Mouse (Mus musculus) skeletal muscle tissue, adult 2 months (tissue): ENCODE data around the gene Dnah6.

Experiments used
- DNase-seq: peaks from one replicate; pipeline ENCODE4 v3.0.0-alpha.2; 2012; ENCODE audit warnings: low read depth, low spot score

Gene Dnah6

GRCm38 (mm10) chr6:73143403-73143802, 78.0 kb downstream of the Dnah6 start:
- no peak for DNase-seq

- no peak for DNase-seq
These were observed 78.7 kb downstream of the Dnah6 start for GRCm38 (mm10) chr6:73142776-73143175.

DNA sequence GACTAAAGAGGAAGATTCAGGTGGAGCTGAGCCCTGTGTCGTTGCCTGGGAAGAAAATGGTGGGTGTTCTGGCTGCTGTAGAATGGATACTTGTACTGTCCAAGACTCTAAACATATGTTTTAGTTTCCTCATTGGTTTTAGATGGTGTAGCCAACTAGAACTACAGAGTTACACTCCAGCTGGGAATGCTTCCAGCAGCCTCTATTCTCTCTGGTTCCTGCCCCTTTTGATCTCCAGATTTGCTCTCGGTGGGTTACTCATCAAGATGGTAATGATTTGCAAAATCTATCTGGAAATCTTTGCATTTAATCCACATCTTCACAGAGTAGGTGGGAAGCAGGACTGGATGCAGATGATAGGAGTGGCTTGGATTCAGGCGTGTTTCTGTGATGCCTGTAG, 80.6 kb downstream of the Dnah6 start:
- no peak for DNase-seq

GRCm38 (mm10) chr6:73132784-73133183, 88.7 kb downstream of the Dnah6 start:
- DNase-seq: no peak

GRCm38 (mm10) chr6:73127594-73127993, 93.9 kb downstream of the Dnah6 start:
- no peak for DNase-seq

GRCm38 (mm10) chr6:73120348-73120747, 101.1 kb downstream of the Dnah6 start:
- no peak for DNase-seq

- DNase-seq: no peak
These were observed 107.6 kb downstream of the Dnah6 start for GRCm38 (mm10) chr6:73113898-73114297.

DNA sequence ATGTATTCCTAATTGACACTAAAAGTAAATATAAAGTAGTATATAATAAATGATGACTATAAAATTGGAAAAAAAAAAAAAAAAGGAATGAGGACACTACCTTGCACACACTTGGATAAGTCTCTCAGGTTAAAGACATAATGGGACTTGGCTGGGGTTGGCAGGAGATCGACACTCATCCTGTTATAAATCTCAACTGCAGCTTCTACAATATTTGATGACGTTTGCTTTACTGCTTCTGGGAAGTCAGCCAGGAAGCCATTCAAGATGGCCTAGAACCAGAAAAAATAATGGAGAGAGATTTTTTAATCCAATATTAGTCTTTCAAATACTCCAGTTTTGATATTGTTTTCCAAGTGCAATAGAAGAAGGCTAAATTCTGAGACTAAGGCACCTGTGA, 108.1 kb downstream of the Dnah6 start:
- DNase-seq: no peak

DNA sequence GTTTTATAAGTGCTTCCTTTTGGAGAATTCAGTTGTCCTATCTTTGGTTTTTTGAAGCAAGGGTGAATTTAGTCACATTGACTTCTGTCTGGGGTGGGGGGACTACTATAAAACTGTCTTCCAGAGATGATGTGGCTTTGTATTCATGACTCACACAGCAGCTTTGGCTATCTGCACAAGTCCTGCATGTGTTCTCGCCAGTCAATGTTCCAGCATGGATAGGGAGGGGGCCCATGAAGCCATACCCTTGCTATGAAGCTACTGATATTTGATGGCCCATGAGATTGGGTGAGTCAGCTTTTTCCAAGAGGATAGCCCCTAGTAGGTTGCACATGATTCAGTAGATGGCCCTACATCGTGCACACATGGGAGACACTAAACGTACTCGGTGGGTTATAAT, 128.3 kb downstream of the Dnah6 start:
- no peak for DNase-seq

DNA sequence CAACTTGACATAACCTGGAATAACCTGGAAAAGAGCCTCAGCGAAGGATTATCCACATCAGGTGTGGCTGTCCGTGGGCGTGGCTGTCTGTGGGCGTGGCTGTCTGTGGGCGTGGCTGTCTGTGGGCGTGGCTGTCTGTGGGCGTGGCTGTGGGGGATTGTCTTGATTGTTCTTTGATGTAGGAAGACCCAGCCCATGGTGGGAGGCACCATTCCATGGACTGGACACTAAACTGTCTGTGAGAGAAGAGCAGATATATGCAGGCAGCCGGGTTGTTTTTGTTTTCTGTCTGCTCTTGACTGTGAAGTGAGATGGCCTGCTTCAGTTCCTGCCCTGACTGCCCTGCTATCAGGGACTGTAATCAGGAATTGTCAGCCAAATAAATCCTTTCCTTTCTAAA, 130.6 kb downstream of the Dnah6 start:
- DNase-seq: no peak

GRCm38 (mm10) chr6:73082571-73082970, 138.9 kb downstream of the Dnah6 start:
- no peak for DNase-seq

DNA sequence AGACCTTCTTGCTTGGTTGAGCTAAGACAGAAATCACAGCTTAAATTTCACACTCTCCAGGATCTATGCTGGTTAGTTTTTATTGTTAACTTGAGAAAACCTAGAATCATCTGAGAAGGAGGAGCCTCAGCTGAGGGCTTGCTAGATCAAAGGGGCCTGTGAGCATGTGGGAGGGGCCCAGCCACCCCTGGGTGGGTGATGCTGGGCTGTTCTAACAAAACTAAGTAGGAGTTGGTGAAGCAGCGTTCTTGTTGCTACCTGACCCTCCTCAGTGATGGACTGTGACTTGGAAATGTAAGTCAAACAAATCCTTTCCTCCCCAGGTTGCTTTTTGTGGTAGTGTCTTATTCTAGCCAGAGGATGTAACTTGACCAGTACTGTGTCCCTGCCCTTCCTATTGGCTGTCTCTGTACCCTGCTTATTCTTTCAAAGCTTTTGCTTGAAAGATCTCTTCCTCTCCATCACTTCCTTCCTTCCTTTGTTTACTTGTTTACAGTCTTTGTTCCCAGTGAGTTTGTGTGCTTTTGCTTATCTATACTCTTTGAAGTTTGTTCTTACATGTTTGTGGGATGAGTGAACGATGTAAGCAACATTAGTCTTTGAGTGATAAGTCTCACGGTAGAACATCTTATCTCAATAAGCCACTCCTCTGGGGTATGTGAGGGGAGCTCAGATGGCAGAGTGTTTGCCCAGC, 149.2 kb downstream of the Dnah6 start:
- no peak for DNase-seq

DNA sequence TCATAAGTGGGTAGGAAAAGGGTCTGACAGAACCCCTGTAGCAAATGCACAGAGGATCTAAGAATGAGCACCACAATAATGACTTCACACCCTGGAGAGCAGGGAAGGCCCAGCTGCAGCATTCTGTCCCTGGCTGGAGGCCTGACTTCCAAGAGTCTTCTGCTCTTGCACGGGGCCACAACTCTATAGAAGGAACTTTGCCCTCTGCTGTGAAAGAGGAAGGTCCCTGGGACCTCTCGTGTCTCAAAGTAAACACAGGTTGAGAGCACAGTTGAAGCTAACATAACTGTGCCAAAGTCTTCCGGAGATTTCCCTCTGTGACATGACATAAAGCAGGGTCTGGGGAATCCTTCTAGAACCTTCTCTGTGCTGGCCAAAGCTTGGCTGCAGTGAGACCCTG, 150.2 kb downstream of the Dnah6 start:
- DNase-seq: no peak

DNA sequence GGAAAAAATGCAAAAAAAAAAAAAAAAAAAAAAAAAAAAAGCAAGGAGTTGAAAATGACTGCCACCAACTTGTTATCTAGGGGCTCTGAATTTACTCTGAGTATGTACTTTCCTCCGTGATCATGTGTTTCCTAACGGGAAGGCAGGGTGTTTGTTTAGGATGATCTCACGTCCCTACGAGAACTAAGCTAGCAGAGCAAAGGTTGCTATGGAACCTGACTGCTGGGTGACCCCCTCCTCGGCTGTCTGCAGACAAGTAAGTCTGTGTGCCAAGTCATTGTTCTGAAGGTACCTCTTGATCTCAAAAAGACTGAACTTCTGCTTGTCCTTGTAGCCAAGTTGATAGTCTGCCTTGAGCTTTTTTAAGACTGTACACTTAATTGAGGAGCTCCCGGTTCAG, 150.8 kb downstream of the Dnah6 start:
- DNase-seq: peak; percentile 8

- no peak for DNase-seq
These were observed 156.9 kb downstream of the Dnah6 start for GRCm38 (mm10) chr6:73064551-73064950.

DNA sequence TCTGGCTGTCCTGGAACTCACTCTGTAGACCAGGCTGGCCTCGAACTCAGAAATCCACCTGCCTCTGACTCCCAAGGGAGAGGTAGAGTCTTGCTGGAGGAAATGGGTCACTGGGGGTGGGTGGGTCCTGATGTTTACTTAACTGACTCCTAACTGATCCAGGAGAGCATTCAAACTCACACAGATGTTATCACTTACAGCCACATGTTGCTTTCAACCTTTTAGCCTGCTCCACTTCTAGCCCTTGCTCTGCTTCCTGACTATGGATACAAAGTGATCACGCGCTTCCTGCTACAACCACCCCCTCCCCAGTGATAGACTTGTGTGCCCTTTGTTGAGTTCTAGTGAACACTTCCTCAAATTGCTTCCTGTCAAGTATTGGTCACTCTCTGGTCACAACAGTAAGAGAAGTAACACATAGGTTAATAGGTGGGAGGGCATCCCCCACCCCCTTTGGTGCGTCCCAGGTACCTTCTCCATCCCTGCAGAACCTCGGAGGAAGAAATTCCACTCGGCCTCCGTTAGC, 161.8 kb downstream of the Dnah6 start:
- DNase-seq: no peak

GRCm38 (mm10) chr6:73059162-73059561, 162.3 kb downstream of the Dnah6 start:
- no peak for DNase-seq

GRCm38 (mm10) chr6:73055347-73055746, 166.1 kb downstream of the Dnah6 start:
- DNase-seq: no peak

DNA sequence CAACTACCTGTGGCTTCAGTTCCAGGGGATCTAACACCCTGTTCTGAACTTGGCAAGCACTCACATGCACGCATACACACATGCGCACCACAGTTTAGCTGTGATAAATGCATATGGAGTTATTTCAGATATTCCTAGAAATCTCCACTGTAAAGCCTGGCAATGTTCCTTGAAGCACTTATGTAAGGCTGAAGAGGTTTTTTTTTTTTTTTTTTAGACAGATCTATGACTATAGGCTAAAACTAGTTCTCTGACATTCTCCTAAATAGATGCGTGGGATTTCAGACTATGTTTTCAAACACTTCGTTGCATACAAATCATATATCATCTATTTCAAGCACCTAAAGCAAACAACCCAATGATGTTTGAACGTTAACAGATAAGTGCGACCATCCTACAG, 166.6 kb downstream of the Dnah6 start:
- DNase-seq: no peak

GRCm38 (mm10) chr6:73053526-73053925, 167.9 kb downstream of the Dnah6 start:
- no peak for DNase-seq

GRCm38 (mm10) chr6:73047259-73047658, 174.2 kb downstream of the Dnah6 start:
- DNase-seq: no peak

DNA sequence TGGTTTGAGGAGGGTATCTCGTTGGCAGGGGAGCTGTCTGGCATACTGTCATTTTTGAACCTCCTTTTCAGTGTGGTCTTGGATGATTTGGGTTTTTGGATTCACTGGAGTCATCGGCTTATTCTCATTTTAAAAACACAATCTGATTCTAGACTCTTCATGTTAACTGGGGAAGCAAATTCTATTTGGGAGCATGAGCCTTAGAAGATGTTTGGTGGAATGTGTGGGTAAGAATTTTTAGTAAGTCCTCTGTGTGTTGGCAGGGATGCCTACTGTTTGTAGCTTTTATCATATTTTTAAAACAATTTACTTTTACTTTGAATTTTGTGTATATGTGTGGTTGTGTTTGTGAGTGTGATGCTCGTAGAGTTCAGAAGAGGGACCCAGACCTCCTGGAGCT, 175.5 kb downstream of the Dnah6 start:
- no peak for DNase-seq

DNA sequence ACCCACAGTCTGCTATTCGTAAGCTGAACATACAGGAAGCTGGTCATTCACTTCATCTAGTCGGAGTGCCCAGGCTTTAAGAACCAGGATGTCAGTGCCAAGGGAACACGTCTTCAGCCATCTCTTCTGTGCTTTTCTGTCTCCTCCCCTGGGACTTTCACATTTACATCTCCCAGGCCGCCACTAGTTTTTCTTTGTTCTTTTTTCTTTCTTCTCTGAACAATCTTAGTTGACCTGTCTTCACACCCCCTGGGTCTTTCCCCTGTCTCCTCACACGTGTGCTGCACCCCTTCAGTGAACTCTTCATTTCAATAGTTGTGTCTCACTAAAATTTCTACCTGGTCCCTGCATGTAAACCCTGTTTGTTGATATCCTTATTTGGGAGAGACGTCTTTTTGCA, 179.2 kb downstream of the Dnah6 start:
- no peak for DNase-seq

GRCm38 (mm10) chr6:73038291-73038690, 183.2 kb downstream of the Dnah6 start:
- DNase-seq: no peak
